Mouse (Mus musculus) megakaryocyte, adult 5-6 weeks (primary cell): ENCODE measurements around the gene Tff2. TPM values are rescaled to one million over a fixed set of nuclear protein-coding genes. Genes with fewer than 3 reads are reported as not detected.
A peak's percentile ranks its signal among the peaks of the same experiment; 100 is the strongest.

ENCODE experiments used
- ATAC-seq: 2 replicates; pipeline ENCODE4 v1.8.0; 2016; ENCODE audit warnings: mild to moderate bottlenecking, inconsistent platforms; ENCODE audit not compliant: poor library complexity, severe bottlenecking
- total RNA-seq, 2 experiments: library from RNA; stranded (forward) in 1 of 2; stranded (reverse) in 1 of 2; fragments of 153-499, 151-499 nt in 1 of 2; fragments of 221-1000, 200-1000 nt in 1 of 2; gene quantifications; 2 replicates each; pipeline versions ENCODE4 v1.2.3 to v1.2.4; 2015 to 2017

Tff2 gene
- total RNA-seq (2015) (not detected in 2 replicates), total RNA-seq (2017) (not detected in 2 replicates)

DNA sequence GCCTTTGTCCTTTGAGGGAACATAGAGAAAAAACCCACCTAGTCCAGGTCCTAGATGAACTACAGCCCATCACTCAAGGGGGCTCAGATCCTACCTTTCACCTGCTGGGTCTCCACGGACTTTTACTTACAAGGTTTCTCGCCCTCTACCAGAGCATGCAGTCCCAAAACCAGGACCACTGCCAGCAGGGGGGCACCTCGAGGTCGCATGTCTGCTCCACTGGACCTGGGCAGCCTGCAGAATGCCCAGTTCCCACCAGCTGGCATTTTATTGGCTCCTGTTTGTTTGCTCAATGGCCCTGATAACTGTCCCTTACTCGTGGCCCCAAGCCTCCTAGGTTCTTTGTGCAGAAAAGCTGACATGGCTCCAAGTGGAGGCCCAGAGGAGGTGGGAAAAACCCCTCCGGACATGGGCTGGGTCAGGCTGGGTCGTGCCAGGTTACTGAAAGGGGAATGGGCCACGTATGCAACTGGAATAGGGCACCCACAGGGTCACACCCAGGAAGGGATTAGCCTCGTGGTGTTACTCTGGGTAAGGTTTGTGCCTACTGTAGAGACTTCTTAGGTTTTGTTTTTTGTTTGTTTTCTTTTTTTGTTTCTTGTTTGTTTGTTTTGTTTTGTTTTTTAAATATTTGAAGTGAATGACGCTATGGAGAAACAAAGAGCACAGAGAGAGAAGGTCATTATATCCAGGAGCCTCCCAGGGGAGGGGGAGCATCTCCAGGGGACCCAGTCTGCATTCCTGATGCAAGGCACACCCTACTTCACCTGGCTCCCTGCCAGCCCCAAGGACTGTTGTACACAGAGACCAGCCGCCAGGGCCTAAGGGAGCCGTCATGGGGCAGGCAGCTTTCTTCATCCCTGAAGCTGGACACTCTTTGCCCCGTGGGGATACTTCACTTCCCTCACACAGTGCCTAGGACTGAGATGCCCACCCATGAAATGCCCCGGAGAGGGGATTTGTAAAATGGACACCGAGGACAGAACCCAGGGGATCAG lies at the start of gene Tff2:
TSS of gene Tff2 (minus strand) at position 243 of the 998 bp plus-strand sequence.
- ATAC-seq, result no peak

GRCm38 (mm10) chr17:31193360-31193759 lies 49.3 kb upstream of the Tff2 start:
- ATAC-seq, result no peak

GRCm38 (mm10) chr17:31192663-31193062 lies 48.6 kb upstream of the Tff2 start:
- ATAC-seq, result no peak

- no peak for ATAC-seq
Observed at GRCm38 (mm10) chr17:31191825-31192224, 47.7 kb upstream of the Tff2 start.

DNA sequence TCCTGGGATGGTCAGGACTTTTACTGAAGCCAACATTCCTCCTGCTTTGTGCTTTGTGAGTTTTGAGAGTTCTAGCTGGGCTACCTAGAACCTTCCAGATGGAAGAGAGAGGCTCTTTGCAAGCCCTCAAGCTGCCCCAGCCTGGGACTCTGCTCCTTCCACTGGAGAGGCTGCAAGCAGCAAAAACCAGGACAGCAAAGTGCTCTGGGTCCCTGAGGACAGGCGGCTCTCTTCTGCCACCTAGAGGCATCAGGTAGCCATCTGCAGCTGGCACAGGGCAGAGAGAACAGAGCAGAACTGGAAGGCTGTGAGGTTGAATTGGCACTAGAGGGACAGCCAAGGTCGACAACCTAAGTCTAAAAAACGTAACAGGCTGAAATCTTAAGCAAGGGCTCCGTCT lies 43.3 kb upstream of the Tff2 start:
- peak; percentile 83 for ATAC-seq

DNA sequence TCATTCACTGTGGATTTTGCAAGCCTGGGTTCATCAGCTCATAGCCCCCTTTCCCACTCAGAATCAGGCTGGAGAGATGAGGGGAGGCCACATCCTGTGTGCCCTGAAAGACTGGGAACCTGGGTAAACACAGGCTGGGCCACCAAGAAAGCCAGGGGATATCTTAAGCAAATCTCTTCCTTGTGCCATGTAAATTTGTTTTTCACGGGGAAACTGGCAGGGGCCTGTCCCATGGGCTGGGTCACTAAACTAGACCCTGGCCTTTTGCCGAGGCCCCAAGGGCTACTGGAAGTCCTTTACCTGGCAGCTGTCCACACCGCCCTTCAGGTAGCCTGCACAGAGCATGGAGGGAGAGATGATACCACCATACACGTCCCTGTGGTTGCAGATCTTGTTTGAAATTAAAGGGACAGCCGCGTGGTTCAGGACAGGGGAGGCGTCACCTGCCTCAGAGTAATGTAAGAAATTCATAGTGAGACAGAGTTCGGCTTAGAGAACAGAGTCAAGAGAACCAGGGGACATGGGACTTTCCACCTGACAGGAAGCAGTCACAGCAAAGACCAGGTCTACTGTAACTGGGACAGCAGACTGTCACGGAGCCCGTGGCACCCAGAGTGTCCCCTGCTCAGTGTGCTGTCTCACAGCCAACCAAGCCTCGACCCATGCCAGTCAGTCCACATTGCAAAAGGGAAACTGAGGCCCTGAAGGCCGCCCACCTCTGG lies 40.3 kb upstream of the Tff2 start:
- no peak for ATAC-seq

GRCm38 (mm10) chr17:31183180-31183974 lies 39.3 kb upstream of the Tff2 start:
- no peak for ATAC-seq

GRCm38 (mm10) chr17:31181490-31181889 lies 37.4 kb upstream of the Tff2 start:
- peak; percentile 84 for ATAC-seq

DNA sequence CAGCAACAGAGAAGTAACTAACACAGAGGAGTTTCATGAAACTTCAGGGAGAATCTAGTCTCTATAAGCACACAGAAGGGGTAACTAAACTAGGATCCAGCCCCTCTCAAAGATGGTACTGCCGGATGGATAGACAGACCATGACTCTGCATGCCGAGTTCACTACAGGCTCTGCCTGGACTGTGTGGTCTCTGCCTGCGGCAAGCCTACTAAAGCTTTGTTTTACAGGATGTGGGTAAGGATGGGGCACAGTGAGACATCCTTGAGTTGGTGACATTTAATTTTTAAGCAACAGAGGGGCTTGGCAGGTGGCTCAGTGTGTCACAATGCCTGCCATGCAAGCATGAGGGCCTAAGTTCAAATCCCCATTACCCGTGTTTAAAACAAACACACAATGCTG lies 32.2 kb upstream of the Tff2 start:
- ATAC-seq, result peak; percentile 49

- ATAC-seq, result no peak
Observed at GRCm38 (mm10) chr17:31169796-31170195, 25.7 kb upstream of the Tff2 start.

GRCm38 (mm10) chr17:31165127-31165526 lies 21.0 kb upstream of the Tff2 start, which contains the start of gene Tff1:
Gene Tff1, minus strand, starts transcription at chr17:31165277.
- no peak for ATAC-seq

GRCm38 (mm10) chr17:31163821-31164220 lies 19.7 kb upstream of the Tff2 start:
- no peak for ATAC-seq

GRCm38 (mm10) chr17:31162607-31163006 lies 18.5 kb upstream of the Tff2 start:
- no peak for ATAC-seq

DNA sequence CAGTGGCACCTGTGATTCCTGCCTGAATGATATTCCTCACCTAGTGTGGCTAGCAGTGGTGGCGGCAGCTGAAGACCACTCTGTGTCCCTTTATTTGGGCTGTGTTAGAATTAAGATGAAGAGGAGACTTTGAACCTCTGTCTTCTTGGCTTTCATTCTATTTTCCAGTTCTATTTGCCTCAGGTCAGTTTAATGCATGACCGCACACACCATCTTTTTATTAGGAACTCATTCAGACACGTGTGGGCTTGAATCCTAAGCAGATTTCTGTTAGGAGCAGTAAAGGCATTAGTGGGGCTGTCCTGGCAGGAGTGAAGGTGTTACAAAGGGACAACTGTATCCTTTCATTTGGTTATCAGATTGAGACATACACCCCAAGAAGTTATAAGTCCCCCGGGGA lies 16.2 kb upstream of the Tff2 start:
- ATAC-seq, result no peak

DNA sequence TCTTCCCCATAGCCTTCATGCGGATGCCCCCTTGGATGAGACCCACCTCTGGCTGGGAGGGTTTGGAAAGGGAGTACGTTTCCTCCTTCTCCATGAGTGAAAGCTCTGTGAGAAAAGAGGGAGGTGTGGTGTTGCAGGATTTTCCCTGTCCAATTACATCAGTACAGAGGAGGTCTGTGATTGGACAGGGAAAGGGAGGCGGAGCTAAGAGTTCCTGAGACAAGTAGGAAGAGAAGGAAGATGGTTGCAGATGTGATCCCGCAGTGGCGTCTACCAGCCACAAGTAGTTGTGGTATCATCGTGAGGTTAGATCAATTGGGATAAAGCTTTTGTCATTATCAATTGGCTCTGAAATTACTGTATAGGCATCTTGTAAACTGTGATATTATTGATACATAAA lies 13.8 kb upstream of the Tff2 start:
- ATAC-seq, result no peak

DNA sequence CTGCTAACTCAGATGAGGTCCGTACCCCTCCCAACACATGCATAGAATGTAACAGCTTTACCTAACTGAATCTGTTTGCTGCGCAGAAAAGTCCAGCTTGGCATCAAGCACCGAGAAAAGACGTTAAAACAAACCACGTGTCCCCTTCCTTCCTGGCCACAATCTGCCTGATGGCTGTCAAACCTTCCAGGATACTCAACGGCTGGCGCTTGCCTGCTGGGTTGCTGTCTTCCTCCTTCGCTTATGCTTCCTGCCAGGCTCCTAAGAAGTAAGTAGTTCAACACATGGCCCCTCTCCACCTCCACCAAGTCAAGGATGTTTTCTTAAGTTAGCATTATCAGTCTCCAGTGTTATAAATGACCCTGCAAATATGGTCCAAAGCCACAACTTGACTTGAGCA lies 9.7 kb upstream of the Tff2 start:
- ATAC-seq, result no peak

- ATAC-seq, result no peak
Observed at GRCm38 (mm10) chr17:31152966-31153499, 9.0 kb upstream of the Tff2 start.

DNA sequence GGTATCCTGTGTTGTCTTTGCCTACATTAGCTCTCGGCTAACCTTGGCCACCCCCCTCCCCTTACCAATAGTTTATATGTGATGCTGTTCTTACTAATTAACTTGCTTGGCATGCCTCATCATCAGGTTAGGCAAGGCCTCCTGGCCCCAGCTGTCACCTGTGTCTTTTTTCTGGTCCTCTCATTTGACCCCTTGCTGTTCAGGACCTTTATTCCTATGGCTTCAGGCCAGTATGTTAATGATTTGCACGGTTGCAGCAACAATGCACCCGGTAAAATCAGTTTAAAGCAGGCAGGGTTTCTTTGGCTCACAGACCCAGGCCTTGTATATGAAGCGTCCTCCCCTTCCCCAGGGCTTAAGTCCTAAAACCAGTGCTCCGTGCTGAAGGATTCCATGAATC lies 8.4 kb upstream of the Tff2 start:
- ATAC-seq, result no peak

DNA sequence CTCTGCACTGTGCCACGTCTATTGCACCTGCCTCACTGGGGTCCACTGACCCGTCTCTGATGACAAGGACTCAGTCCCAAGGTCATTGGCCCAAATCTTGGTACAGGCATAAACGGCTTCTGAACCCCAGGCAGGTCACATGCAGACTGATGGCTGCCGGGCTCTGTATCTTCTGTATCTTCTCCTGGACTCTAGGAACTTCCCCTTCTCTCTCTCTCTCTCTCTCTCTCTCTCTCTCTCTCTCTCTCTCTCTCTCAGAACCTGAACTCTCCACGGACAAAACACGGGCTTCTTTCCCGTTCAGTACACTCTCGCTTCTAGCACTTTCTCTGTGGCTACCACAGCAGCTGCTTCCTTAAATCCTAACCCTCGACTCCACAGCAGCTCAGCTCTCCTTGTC lies 1.9 kb upstream of the Tff2 start:
- no peak for ATAC-seq

- no peak for ATAC-seq
Observed at GRCm38 (mm10) chr17:31142116-31142515, 2.0 kb downstream of the Tff2 start.

DNA sequence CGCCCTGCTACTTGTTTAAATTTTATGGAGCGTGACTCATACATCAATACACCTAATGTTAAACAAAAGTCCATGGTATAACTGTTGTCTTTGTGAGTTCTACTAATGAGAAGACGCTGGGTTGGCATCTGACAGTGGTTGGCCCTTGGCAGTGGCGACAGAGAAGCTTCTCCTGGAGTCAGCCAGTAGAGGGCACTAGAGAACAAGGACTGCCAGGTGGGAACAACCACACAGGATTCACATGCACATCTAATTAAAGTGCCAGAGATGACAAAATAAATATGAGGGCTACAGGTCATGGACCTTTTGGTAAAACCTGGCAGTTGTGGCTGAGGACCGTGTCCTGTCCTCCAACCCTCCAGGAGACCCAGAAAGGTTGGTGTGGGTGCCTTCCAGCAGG lies 5.7 kb downstream of the Tff2 start:
- ATAC-seq, result peak; percentile 87
